Mouse (Mus musculus) thymus, adult 2 months (tissue): ENCODE data around the gene Ip6k3. TPM values are rescaled to one million over a fixed set of nuclear protein-coding genes. Genes with fewer than 3 reads are reported as not detected.

Experiments used
- DNase-seq: peaks from one replicate; pipeline ENCODE4 v3.0.0; 2021
- H3K27ac ChIP-seq: fragments of 200-500 bp; 2 replicates; pipeline ENCODE4 v1.5.1; 2012; ENCODE audit warnings: low read length, control low read depth; ENCODE audit not compliant: control insufficient read depth, insufficient read depth
- H3K27me3 ChIP-seq: fragments of 200-500 bp; 2 replicates; pipeline ENCODE4 v1.6.1; 2012; ENCODE audit warnings: mild to moderate bottlenecking, low read length, moderate library complexity, mixed read lengths; ENCODE audit not compliant: control insufficient read depth, insufficient read depth
- H3K36me3 ChIP-seq: fragments of 200-500 bp; 2 replicates; pipeline ENCODE4 v1.6.1; 2012; ENCODE audit warnings: mild to moderate bottlenecking, low read length, moderate library complexity; ENCODE audit not compliant: control insufficient read depth, insufficient read depth
- H3K4me1 ChIP-seq: fragments of 200-500 bp; replicated peaks from 2 replicates; pipeline ENCODE4 v1.6.1; 2012; ENCODE audit warnings: low read length; ENCODE audit not compliant: control insufficient read depth, insufficient read depth
- H3K4me3 ChIP-seq: fragments of 200-500 bp; 2 replicates; pipeline ENCODE4 v1.5.1; 2012; ENCODE audit warnings: mild to moderate bottlenecking, low read length, control low read depth, moderate library complexity; ENCODE audit not compliant: control insufficient read depth, insufficient read depth
- CTCF ChIP-seq: fragments of 200-500 bp; IDR thresholded peaks from 2 replicates; pipeline ENCODE4 v1.5.1; 2012; ENCODE audit warnings: mild to moderate bottlenecking, control low read depth, low read length, moderate library complexity, borderline replicate concordance; ENCODE audit not compliant: control insufficient read depth, poor library complexity, insufficient read depth; ENCODE audit errors: extremely low read depth
- POLR2A ChIP-seq: fragments of 200-500 bp; IDR thresholded peaks from 2 replicates; pipeline ENCODE4 v1.6.1; 2012; ENCODE audit warnings: mild to moderate bottlenecking, low read length, control low read depth, moderate library complexity; ENCODE audit not compliant: control insufficient read depth, poor library complexity, insufficient read depth; ENCODE audit errors: extremely low read depth
- WGBS: fragments of 180-500 bp; shearing (Covaris S2); methylation state at CpG from one replicate; pipeline ENCODE4 v1.1.7; 2018; 5-methylcytosine and 5-hydroxymethylcytosine counted together
- polyA plus RNA-seq: library from polyadenylated mRNA; depleted of rRNA; stranded (reverse); fragments of >200 nt; gene quantifications from 2 replicates; pipeline ENCODE4 v1.2.3, GENCODE M21; 2012

Gene Ip6k3
- polyA plus RNA-seq, 1 experiment = 1.4 TPM

GRCm38 (mm10) chr17:27144152-27144551 lies 23.4 kb downstream of the Ip6k3 start:
- no peak for TF ChIP-seq CTCF
- no peak for TF ChIP-seq POLR2A
- no peaks in the 10 kb centered on the region for H3K27me3 ChIP-seq
- H3K36me3 ChIP-seq = no peaks in the 10 kb centered on the region
- no peak overlapping the region for H3K27ac ChIP-seq
- 46% methylated on average over 4 of the region's 4 CpGs for WGBS
- no peak overlapping the region for H3K4me3 ChIP-seq
- no peaks in the 10 kb centered on the region for H3K4me1 ChIP-seq
- no peak for DNase-seq

- Histone ChIP-seq H3K4me3 (no peak overlapping the region), H3K4me1 (no peaks in the 10 kb centered on the region), H3K27ac (no peak overlapping the region), H3K27me3 (no peaks in the 10 kb centered on the region), H3K36me3 (no peaks in the 10 kb centered on the region)
- TF ChIP-seq POLR2A = no peak
- TF ChIP-seq CTCF = no peak
- no peak for DNase-seq
- WGBS = 86% methylated on average over 10 of the region's 10 CpGs
Measured at GRCm38 (mm10) chr17:27141971-27142450, 25.6 kb downstream of the Ip6k3 start.

GRCm38 (mm10) chr17:27140262-27140661 lies 27.3 kb downstream of the Ip6k3 start:
- no peak for DNase-seq
- H3K27ac ChIP-seq = no peak overlapping the region
- H3K4me3 ChIP-seq = no peak overlapping the region
- no peaks in the 10 kb centered on the region for H3K36me3 ChIP-seq
- H3K27me3 ChIP-seq = no peaks in the 10 kb centered on the region
- 93% methylated on average over 9 of the region's 9 CpGs for WGBS
- H3K4me1 ChIP-seq = no peaks in the 10 kb centered on the region
- no peak for TF ChIP-seq POLR2A
- no peak for TF ChIP-seq CTCF

- H3K36me3 ChIP-seq = no peaks in the 10 kb centered on the region
- no peak overlapping the region for H3K4me3 ChIP-seq
- DNase-seq = no peak
- H3K27me3 ChIP-seq = no peaks in the 10 kb centered on the region
- no peak overlapping the region for H3K27ac ChIP-seq
- 89% methylated on average over 7 of the region's 7 CpGs for WGBS
- no peaks in the 10 kb centered on the region for H3K4me1 ChIP-seq
- TF ChIP-seq CTCF (no peak), POLR2A (no peak)
Measured at GRCm38 (mm10) chr17:27139304-27139703, 28.3 kb downstream of the Ip6k3 start.

GRCm38 (mm10) chr17:27138396-27138795 lies 29.2 kb downstream of the Ip6k3 start:
- Histone ChIP-seq H3K27ac (no peak overlapping the region), H3K36me3 (no peaks in the 10 kb centered on the region), H3K4me1 (peaks cover 2% of the 10 kb centered on the region; the same call in 1 of the 2 replicates), H3K4me3 (no peak overlapping the region), H3K27me3 (no peaks in the 10 kb centered on the region)
- TF ChIP-seq POLR2A (no peak), CTCF (no peak)
- WGBS = 87% methylated on average over 9 of the region's 9 CpGs
- no peak for DNase-seq

- DNase-seq = no peak
- H3K4me3 ChIP-seq = no peak overlapping the region
- H3K4me1 ChIP-seq = peaks cover 34% of the 10 kb centered on the region
- WGBS = 31% methylated on average over 3 of the region's 3 CpGs
- H3K27me3 ChIP-seq = no peaks in the 10 kb centered on the region
- TF ChIP-seq POLR2A (no peak), CTCF (no peak)
- H3K36me3 ChIP-seq = no peaks in the 10 kb centered on the region
- H3K27ac ChIP-seq = no peak overlapping the region
Measured at GRCm38 (mm10) chr17:27134715-27135114, 32.9 kb downstream of the Ip6k3 start.

- H3K27me3 ChIP-seq = no peaks in the 10 kb centered on the region
- H3K4me1 ChIP-seq = peaks cover 36% of the 10 kb centered on the region
- DNase-seq = no peak
- H3K36me3 ChIP-seq = no peaks in the 10 kb centered on the region
- H3K27ac ChIP-seq = no peak overlapping the region
- peak overlapping the region; percentile 31 for H3K4me3 ChIP-seq
- TF ChIP-seq POLR2A (no peak), CTCF (no peak)
- WGBS = 28% methylated on average over 9 of the region's 9 CpGs
Measured at GRCm38 (mm10) chr17:27134187-27134586, 33.4 kb downstream of the Ip6k3 start.
